Mouse (Mus musculus): Measurements from ENCODE around the gene Cd68. TPM values are rescaled to one million over a fixed set of nuclear protein-coding genes. Genes with fewer than 3 reads are reported as not detected.

The Cd68 gene
- 28.0 and 51.6 TPM in 2 replicates for polyA plus RNA-seq (2011; ENCODE audit: insufficient read depth, insufficient read length, low replicate concordance, missing spikeins)

- TF ChIP-seq POLR2A (IDR thresholded peaks at IDR 0.05; ENCODE audit: borderline replicate concordance, control insufficient read depth, low read depth, low read length), result 0 out of 2 replicates have a peak, but pooled peaks have one; percentile 10
- TF ChIP-seq CTCF (IDR thresholded peaks at IDR 0.05; ENCODE audit: control insufficient read depth, insufficient read depth, low read length), result no peak
- peak within 1 kb of the TSS; percentile 56 for H3K4me3 ChIP-seq (replicated peaks; ENCODE audit: control insufficient read depth, low read depth, low read length)
- H3K4me1 ChIP-seq (ENCODE audit: control insufficient read depth, insufficient read depth, low read length), result peaks cover 3% of the 10 kb centered on the region; the same call in 1 of the 2 replicates
- H3K27ac ChIP-seq (ENCODE audit: control insufficient read depth, insufficient read depth, low read depth, low read length, poor library complexity), result peak within 1 kb of the TSS; percentile 73
- 21% methylated on average over 7 of the region's 7 CpGs for WGBS
Observed at GRCm38 (mm10) chr11:69665961-69666664, at the start of gene Cd68. Gene Cd68 (minus strand): TSS chr11:69666153.

- H3K4me3 ChIP-seq (replicated peaks; ENCODE audit: control insufficient read depth, low read depth, low read length), result no peak overlapping the region
- TF ChIP-seq POLR2A (IDR thresholded peaks at IDR 0.05; ENCODE audit: borderline replicate concordance, control insufficient read depth, low read depth, low read length) (no peak), CTCF (IDR thresholded peaks at IDR 0.05; ENCODE audit: control insufficient read depth, insufficient read depth, low read length) (peak; percentile 64)
- WGBS, result 72% methylated on average over 9 of the region's 9 CpGs
- H3K4me1 ChIP-seq (ENCODE audit: control insufficient read depth, insufficient read depth, low read length), result no peaks in the 10 kb centered on the region
- no peak overlapping the region for H3K27ac ChIP-seq (ENCODE audit: control insufficient read depth, insufficient read depth, low read depth, low read length, poor library complexity)
Observed at GRCm38 (mm10) chr11:69715482-69715881, 49.5 kb upstream of the Cd68 start.

DNA sequence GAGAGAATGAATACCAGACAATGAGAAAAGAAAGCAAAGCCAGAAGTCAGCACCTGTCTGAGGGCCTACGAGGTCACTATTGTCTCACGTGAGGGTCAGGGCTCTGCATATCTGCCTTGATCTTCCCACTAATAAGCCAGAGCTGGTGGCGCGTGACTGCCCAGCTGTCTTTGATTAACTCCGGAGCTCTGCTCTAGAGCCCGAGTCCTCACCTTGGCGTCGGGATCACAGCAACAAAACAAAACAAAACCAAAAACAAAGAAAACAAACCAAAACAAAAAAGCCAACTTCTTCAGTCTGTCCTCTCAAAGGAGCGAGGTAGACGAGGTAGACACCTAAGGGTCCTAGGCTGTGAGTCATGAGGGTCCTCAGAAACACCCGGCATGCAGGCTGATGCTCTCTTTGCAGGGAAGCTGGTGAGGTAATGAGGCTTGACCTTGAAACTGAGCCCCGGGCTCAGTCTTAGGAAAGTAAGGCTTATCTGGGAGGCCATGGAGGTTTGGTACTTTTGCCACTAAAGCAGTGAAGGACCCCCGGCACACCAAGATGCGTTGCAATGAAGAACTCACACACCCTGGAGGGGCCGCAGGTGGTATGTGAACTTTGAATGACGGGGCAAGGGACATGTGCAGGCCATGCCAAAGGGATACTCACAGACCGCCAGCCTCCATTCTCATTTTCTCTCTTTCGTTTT lies 48.8 kb upstream of the Cd68 start:
- Histone ChIP-seq H3K27ac (ENCODE audit: control insufficient read depth, insufficient read depth, low read depth, low read length, poor library complexity) (no peak overlapping the region), H3K4me1 (ENCODE audit: control insufficient read depth, insufficient read depth, low read length) (no peaks in the 10 kb centered on the region), H3K4me3 (replicated peaks; ENCODE audit: control insufficient read depth, low read depth, low read length) (no peak overlapping the region)
- WGBS, result 88% methylated on average over 18 of the region's 18 CpGs
- TF ChIP-seq CTCF (IDR thresholded peaks at IDR 0.05; ENCODE audit: control insufficient read depth, insufficient read depth, low read length), result no peak
- TF ChIP-seq POLR2A (IDR thresholded peaks at IDR 0.05; ENCODE audit: borderline replicate concordance, control insufficient read depth, low read depth, low read length), result no peak

- Histone ChIP-seq H3K4me3 (replicated peaks; ENCODE audit: control insufficient read depth, low read depth, low read length) (no peak overlapping the region), H3K27ac (ENCODE audit: control insufficient read depth, insufficient read depth, low read depth, low read length, poor library complexity) (no peak overlapping the region), H3K4me1 (ENCODE audit: control insufficient read depth, insufficient read depth, low read length) (no peaks in the 10 kb centered on the region)
- TF ChIP-seq CTCF (IDR thresholded peaks at IDR 0.05; ENCODE audit: control insufficient read depth, insufficient read depth, low read length), result no peak
- no peak for TF ChIP-seq POLR2A (IDR thresholded peaks at IDR 0.05; ENCODE audit: borderline replicate concordance, control insufficient read depth, low read depth, low read length)
- 89% methylated on average over 20 of the region's 20 CpGs for WGBS
Observed at GRCm38 (mm10) chr11:69712954-69713672, 47.2 kb upstream of the Cd68 start.

GRCm38 (mm10) chr11:69711082-69711481 lies 45.1 kb upstream of the Cd68 start:
- 79% methylated on average over 2 of the region's 2 CpGs for WGBS
- Histone ChIP-seq H3K4me1 (ENCODE audit: control insufficient read depth, insufficient read depth, low read length) (no peaks in the 10 kb centered on the region), H3K4me3 (replicated peaks; ENCODE audit: control insufficient read depth, low read depth, low read length) (no peak overlapping the region), H3K27ac (ENCODE audit: control insufficient read depth, insufficient read depth, low read depth, low read length, poor library complexity) (no peak overlapping the region)
- TF ChIP-seq CTCF (IDR thresholded peaks at IDR 0.05; ENCODE audit: control insufficient read depth, insufficient read depth, low read length) (no peak), POLR2A (IDR thresholded peaks at IDR 0.05; ENCODE audit: borderline replicate concordance, control insufficient read depth, low read depth, low read length) (no peak)

- WGBS, result 77% methylated on average over 3 of the region's 3 CpGs
- Histone ChIP-seq H3K4me1 (ENCODE audit: control insufficient read depth, insufficient read depth, low read length) (no peaks in the 10 kb centered on the region), H3K4me3 (replicated peaks; ENCODE audit: control insufficient read depth, low read depth, low read length) (no peak overlapping the region), H3K27ac (ENCODE audit: control insufficient read depth, insufficient read depth, low read depth, low read length, poor library complexity) (no peak overlapping the region)
- no peak for TF ChIP-seq POLR2A (IDR thresholded peaks at IDR 0.05; ENCODE audit: borderline replicate concordance, control insufficient read depth, low read depth, low read length)
- TF ChIP-seq CTCF (IDR thresholded peaks at IDR 0.05; ENCODE audit: control insufficient read depth, insufficient read depth, low read length), result no peak
Observed at GRCm38 (mm10) chr11:69710470-69710869, 44.5 kb upstream of the Cd68 start.

GRCm38 (mm10) chr11:69709554-69710446 lies 43.8 kb upstream of the Cd68 start:
- Histone ChIP-seq H3K27ac (ENCODE audit: control insufficient read depth, insufficient read depth, low read depth, low read length, poor library complexity) (no peak overlapping the region), H3K4me1 (ENCODE audit: control insufficient read depth, insufficient read depth, low read length) (no peaks in the 10 kb centered on the region), H3K4me3 (replicated peaks; ENCODE audit: control insufficient read depth, low read depth, low read length) (no peak overlapping the region)
- WGBS, result 62% methylated on average over 11 of the region's 11 CpGs
- no peak for TF ChIP-seq POLR2A (IDR thresholded peaks at IDR 0.05; ENCODE audit: borderline replicate concordance, control insufficient read depth, low read depth, low read length)
- TF ChIP-seq CTCF (IDR thresholded peaks at IDR 0.05; ENCODE audit: control insufficient read depth, insufficient read depth, low read length), result no peak

Data from bone marrow, adult 2 months (tissue).